Mouse (Mus musculus) frontal cortex, postnatal 25 days (tissue): ENCODE data around the gene Hic1.

Source experiments
- DNase-seq, 2 experiments: peaks; one replicate each; pipeline ENCODE4 v3.0.0; 2022; ENCODE audit warnings: low spot score in 2 of 2

The Hic1 gene

DNA sequence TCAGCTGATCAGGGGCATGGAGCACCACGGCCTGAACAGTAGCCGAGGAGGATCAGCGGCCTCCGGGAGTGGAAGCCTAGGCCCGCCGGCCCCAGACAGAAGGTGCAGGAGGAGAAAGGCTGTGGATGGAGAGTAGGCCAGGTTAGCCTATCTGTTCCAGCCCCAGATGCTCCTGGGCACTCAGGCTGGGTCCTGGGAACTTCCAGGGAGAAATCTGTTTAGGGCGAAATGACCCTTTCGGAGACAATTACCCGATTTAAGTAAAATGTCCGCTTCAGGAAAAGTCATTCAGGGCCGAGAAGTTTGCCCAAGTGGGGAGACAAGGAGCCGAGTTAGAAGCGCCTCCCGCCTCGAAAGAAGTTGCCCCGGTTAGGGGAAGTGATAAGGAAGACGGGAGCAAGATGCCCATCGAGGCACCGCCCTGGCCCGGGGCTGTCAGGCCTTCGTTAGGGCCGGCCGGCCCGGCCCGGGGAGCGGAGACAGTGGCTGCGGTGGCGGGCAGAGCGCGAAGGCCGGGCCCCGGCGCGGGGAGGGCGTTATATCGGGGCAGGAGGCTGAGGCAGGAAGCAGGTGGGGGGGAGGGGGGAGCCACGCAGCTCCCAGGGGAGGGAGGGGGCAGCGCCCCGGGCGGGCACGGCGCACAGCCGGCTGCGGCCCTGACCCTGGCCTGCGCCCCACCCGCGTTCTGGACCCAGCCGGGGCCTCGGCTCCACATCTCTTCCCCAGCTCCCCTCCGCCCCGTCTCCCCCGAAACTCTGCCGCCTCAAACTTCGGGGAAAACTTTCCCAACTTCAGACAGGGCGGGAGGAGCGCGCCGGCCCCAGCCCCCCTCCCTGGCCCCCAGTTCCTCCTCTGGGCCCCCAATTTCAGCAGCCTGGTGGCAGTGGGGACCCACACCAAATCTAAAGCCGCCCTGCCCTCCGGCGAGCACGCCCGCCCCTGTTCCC, 1.4 kb downstream of the Hic1 start:
- DNase-seq, result no peak

- no peak for DNase-seq
These were observed 2.3 kb downstream of the Hic1 start for GRCm38 (mm10) chr11:75166861-75167642.

DNA sequence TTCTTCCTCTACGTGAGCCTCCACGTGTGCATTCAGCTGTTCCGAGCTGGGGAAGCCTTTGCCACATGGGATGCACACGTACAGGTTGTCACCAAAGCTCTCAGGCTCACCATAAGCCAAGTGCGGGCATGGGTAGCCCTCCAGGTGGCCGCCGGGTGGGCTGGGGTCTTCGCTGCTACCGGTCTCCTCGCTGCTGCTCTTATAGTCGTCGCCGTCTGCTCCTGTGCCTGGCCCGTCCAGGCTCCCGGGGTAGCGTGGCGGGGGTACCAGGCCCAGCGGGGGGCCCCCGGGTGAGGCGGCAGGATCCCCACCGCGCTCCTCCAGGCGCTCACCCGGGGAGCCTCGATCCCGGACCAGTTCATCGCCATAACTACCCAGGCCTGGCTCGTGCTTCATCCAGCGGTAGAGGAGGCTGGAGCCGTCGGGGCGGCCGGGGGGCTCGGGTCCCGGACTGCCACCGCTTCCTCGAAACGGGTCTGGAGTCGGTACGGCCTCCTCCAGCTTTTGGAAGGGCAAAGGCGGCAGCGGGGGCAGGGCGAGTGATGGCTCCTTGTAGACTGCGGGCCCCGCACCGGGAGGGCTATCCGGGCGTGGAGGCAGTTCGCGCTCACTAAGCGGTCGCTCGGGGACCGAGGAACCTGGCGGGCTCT, 3.0 kb downstream of the Hic1 start:
- DNase-seq, result no peak

GRCm38 (mm10) chr11:75165441-75166192, 3.7 kb downstream of the Hic1 start:
- peak; percentile 70 to 72 for DNase-seq

DNA sequence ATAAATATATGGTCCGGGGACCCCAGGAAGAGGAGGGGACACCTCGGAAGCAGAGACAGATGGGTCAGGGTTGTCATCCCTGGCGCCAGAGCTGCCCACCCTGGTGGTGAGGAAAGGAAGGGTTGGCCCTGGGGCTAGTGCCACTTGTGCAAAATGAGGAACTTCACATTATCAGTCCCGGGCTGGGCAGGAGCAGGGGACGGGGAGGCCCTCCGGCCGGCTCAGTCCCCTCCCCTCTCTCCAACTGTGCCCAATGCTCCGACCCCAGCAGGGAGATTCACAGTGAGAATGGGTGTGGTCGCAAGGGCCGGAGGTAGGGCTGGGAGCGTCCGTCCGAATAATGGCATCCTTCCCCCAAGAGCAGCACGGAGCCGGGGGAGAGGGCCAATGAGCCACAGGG, 4.6 kb downstream of the Hic1 start:
- DNase-seq, result no peak

DNA sequence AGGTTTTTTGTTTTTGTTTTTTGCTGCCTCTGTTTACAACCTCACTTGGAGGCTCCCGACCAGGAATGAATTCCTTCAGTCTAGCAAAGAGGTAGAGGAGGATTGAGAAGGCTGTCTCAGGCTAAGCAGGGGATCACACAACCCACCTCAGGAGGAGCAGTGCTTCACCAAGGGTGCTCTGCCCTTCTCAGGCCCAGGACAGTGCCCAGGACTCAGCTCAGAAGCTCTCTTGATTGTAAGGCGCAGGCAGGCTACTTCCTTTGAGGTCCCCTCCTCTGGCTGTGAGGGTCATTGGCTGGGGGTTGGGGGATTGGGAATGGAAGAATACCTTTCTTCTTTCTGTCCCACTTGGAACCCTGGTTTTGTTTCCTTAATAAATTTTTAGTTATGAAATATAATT, 5.3 kb downstream of the Hic1 start:
- no peak for DNase-seq

GRCm38 (mm10) chr11:75163379-75163778, 5.9 kb downstream of the Hic1 start:
- no peak for DNase-seq

DNA sequence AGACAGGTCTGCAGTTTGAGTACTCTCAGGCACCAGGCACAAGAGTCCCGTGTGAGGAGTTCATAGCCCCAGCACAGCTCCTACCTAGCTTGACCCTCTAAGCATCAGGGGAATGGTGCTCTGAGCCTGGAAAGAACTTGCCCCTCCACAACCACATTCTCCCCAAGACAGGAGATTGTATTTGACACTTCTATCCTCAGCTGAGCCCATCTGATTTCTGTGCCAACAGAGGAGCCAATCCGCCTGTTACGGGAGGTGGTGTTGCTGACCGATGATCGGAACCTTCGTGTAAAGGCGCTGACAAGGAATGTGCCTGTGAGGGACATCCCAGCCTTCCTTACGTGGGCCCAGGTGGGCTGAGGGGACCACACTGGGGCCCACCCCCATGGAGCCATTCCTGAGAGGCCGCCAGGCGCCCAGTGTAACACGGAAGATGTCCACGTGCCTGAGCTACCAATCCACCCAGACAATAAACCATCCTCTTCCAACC, 6.7 kb downstream of the Hic1 start:
- no peak for DNase-seq

GRCm38 (mm10) chr11:75161417-75162008, 7.8 kb downstream of the Hic1 start:
- DNase-seq, result no peak

GRCm38 (mm10) chr11:75160954-75161353, 8.4 kb downstream of the Hic1 start:
- DNase-seq, result no peak

DNA sequence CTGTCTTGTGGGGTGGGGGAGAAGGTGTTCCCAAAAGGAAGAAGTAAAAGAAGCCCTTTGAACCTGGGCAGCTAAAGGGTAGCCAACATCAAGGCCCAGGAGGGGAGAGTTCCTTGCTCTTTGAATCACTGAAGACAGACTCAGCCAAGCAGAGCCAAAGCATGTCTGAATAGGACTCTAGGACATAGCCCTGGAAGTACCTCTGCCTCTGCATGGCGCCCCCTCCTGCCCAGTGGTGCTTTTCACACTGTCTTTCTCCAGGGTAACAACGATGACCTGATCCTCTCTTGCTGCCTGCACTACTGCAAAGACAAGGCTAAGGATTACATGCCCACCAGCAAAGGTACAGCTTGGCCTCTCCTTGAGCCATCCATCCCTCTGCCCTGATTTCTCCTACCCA, 9.8 kb downstream of the Hic1 start:
- no peak for DNase-seq

DNA sequence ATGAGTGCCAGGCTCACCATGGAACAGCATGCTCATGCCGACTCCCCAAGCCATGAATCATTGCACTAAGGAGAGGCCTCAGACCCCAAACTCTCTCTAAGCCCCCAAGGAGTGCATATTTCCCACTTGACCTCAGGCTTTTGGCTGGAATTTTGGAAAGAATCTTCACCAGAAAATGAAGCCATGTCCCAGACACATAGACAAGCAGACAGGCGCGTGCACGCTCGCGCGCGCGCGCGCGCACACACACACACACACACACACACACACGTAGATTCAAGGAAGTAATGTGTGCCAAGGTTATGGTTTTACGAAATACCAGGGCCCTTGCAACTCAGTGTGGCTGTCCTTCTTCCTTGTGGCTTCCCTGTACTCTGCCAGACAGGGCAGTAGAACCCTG, 10.9 kb downstream of the Hic1 start:
- DNase-seq, result no peak

GRCm38 (mm10) chr11:75157901-75158300, 11.4 kb downstream of the Hic1 start:
- DNase-seq, result no peak

- DNase-seq, result no peak
These were observed 12.3 kb downstream of the Hic1 start for GRCm38 (mm10) chr11:75157037-75157436.

GRCm38 (mm10) chr11:75156416-75156815, 12.9 kb downstream of the Hic1 start:
- no peak for DNase-seq

DNA sequence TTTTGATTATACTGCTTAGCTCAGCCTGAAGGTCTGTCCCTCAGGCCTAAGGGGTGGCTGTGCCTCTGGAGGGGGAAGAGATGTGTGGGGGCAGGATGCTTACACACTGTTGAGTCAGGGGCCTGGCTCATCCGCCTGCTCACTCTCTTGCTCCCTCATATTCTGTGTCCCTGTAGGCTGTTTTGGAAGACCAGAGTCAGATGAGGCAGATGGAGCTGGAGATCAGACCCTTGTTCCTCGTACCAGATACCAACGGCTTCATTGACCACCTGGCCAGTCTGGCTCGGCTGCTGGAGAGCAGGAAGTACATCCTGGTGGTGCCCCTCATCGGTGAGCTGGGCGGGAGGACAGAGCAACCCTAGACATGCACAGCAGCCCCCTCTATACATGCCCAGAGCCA, 13.3 kb downstream of the Hic1 start:
- no peak for DNase-seq

DNA sequence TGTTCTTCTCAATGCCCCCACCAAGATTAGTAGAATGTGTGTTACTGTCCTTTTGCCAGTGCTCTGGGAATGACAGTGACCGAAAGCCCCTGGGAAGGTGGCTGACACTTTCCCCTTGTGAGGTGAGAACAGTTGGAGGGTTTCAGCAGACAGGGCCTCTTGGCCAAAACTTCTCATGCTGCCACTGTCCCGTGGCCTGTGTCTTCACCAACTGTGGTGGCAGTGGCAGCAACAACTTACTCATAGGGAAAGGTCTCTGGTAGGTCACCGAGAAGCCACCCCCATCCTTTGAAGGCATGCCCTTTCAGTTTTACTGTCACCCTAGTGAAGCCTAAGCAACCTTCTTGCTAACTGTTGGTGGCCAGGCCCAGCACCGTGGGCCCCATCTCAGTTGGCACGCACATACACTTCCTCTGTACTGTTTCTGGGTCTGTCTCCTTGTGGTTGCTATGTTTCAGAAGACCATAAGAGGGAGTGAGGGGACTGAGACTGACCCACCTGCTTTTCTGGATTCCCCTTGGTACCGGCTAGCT, 15.2 kb downstream of the Hic1 start:
- DNase-seq, result no peak

DNA sequence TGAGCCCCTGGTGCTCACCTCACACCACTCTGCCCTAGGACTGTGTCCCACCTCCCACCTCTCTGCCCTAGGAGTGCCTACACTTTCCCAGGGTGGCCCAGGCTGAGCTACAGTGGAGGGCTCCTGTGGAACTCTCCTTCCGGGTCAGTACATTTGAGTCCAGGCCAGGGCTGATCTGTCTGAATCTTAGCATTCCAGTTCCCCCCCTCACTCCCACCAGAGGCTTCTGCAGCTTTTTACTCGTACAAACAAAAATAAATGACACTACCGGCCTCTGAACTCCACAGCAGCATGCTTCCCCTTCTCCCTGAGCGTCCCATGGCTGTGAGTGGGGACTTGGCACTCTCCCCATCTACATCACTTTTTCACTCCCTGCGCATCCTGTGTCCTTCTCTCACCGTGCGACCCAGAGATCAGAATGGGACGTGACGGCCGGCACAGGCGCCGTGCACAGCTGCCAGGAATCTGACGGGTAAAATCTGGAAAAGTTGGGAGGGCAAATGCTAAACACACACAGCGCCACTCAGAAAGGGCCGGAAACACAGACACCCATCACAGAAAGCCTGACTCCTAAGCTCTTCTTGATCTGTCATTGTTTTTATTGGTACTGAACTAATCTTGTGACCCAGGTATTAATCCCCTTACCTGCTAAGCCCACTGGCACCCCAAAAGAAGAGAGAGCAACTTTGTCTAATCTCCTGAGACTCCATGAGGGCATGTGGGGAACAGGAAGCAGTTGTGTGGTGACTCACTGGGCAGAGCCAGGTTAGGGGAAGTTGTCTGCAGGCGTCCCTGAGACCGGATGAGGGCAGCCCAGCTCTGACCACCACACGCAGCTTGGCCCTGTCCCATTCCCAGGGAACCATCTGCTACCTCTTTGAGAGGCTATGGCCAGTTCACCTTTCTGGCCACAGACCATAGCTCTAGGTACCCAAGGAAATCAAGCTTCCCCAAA, 16.4 kb downstream of the Hic1 start:
- DNase-seq, result no peak

DNA sequence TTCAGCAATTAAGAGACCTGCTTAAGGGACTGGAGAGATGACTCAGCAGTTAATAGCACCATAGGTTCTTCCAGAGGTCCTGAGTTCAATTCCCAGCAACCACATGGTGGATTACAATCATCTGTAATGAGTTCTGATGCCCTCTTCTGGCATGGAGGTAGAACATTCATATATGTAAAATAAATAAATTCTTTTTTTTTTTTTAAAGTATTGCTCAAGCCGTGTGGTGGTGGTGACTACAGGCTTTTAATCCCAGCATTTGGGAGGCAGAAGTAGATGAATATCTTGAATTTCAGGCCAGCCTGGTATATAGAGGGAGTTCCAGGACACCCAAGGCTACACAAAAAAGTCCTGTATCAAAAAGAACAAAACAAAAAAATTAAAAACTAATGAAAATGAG, 19.0 kb downstream of the Hic1 start:
- no peak for DNase-seq
